Mouse (Mus musculus): ENCODE results near the gene Klf7. TPM values are rescaled to one million over a fixed set of nuclear protein-coding genes. Genes with fewer than 3 reads are reported as not detected.

Klf7 gene
- total RNA-seq, 4 experiments from 2014 or later, result 12.4 to 17.4 (median 16.4) TPM

- DNase-seq (ENCODE audit: low spot score), result no peak
Measured at GRCm38 (mm10) chr1:64032502-64033231, 89.4 kb downstream of the Klf7 start.

GRCm38 (mm10) chr1:64021986-64022385 lies 100.1 kb downstream of the Klf7 start:
- no peak for DNase-seq (ENCODE audit: low spot score)

- DNase-seq (ENCODE audit: low spot score), result no peak
Measured at GRCm38 (mm10) chr1:64020672-64021635, 101.1 kb downstream of the Klf7 start.

- no peak for DNase-seq (ENCODE audit: low spot score)
Measured at GRCm38 (mm10) chr1:64019127-64019635, 102.9 kb downstream of the Klf7 start.

GRCm38 (mm10) chr1:64018466-64019077 lies 103.5 kb downstream of the Klf7 start:
- peak; percentile 75 for DNase-seq (ENCODE audit: low spot score)

GRCm38 (mm10) chr1:64014091-64014490 lies 108.0 kb downstream of the Klf7 start:
- no peak for DNase-seq (ENCODE audit: low spot score)

- no peak for DNase-seq (ENCODE audit: low spot score)
Measured at GRCm38 (mm10) chr1:64008994-64009393, 113.1 kb downstream of the Klf7 start.

GRCm38 (mm10) chr1:64008031-64008430 lies 114.1 kb downstream of the Klf7 start:
- DNase-seq (ENCODE audit: low spot score), result no peak

- DNase-seq (ENCODE audit: low spot score), result no peak
Measured at GRCm38 (mm10) chr1:64005194-64005593, 116.9 kb downstream of the Klf7 start.

- DNase-seq (ENCODE audit: low spot score), result no peak
Measured at GRCm38 (mm10) chr1:64003525-64004291, 118.4 kb downstream of the Klf7 start.

GRCm38 (mm10) chr1:64002036-64002435 lies 120.0 kb downstream of the Klf7 start:
- DNase-seq (ENCODE audit: low spot score), result no peak

GRCm38 (mm10) chr1:64000597-64000996 lies 121.5 kb downstream of the Klf7 start:
- no peak for DNase-seq (ENCODE audit: low spot score)

GRCm38 (mm10) chr1:63999481-63999880 lies 122.6 kb downstream of the Klf7 start:
- DNase-seq (ENCODE audit: low spot score), result peak; percentile 57

GRCm38 (mm10) chr1:63998901-63999300 lies 123.2 kb downstream of the Klf7 start:
- DNase-seq (ENCODE audit: low spot score), result peak; percentile 16

GRCm38 (mm10) chr1:63998139-63998538 lies 123.9 kb downstream of the Klf7 start:
- no peak for DNase-seq (ENCODE audit: low spot score)

- no peak for DNase-seq (ENCODE audit: low spot score)
Measured at GRCm38 (mm10) chr1:63995828-63996227, 126.3 kb downstream of the Klf7 start.

GRCm38 (mm10) chr1:63995137-63995492 lies 127.0 kb downstream of the Klf7 start:
- peak; percentile 13 for DNase-seq (ENCODE audit: low spot score)

GRCm38 (mm10) chr1:63994248-63995136 lies 127.6 kb downstream of the Klf7 start:
- peak; percentile 49 for DNase-seq (ENCODE audit: low spot score)

GRCm38 (mm10) chr1:63992506-63992905 lies 129.6 kb downstream of the Klf7 start:
- no peak for DNase-seq (ENCODE audit: low spot score)

- no peak for DNase-seq (ENCODE audit: low spot score)
Measured at GRCm38 (mm10) chr1:63990416-63990815, 131.7 kb downstream of the Klf7 start.

Data from heart, adult 8-10 months (tissue).